Mouse (Mus musculus): ENCODE measurements at regions not wholly inside any gene's neighbourhood (a gene's known extent, or its start where the extent isn't known, plus 50 kb on each side); places are given as distances from the start of the nearest gene placed in this dataset.

DNA sequence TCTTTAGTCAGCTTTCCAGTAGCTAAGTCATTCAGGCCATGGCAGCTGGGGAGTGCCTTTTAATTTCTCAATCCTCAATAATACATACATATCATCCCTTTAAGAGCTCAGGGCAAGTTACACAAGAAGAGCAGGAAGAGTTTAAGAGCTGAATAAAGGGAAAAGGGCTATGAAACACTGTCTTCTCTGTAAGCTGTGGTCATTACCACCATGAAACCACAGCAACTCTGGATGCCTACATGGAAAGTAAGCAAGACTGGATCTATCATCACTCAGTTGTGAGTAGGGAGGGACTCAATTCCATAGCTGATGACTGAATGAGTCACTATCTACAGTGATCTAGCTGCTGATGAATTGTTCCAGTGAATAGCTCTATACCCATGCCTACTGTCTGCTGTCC is 349.9 kb downstream of the Nr2f2 start:
- no peak for DNase-seq (ENCODE audit: low spot score in 2 of 2)

DNA sequence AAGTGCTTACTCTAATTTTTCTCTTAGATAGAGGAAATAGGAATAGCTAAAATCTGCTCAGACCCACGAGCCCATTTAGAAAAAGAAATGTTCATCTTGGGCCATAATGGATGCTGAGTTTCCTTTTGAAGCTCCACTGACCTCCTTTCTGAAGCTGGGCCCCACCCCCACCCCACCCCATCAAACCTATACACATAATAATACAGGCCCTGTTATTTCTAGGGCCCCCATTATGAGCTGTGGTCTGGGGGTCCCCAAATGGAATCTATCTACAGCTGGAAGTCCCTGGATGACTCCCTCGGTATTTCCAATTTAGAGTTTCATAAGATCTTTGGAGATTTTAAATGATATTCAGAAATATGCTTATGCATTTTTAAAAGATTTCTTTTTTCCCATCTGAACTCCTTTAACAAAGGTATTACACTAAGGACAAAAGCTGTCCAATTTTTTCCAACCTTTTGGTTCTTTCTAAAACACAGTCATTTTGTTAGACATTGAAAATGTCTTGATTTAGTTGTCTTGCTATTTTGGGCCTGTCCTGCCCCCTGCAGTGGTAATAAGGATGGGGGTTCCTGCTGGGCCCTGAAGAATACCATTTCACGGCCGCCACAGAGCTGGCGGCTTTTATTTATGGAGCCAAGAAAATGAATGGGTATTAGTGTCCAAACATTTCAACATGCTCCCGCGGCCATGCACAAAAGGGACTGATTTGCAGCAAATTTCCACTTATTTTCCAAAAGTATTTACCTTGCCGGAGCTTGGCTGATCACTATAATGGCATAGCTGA is 363.1 kb downstream of the Nr2f2 start:
- no peak for DNase-seq (ENCODE audit: low spot score in 2 of 2)

DNA sequence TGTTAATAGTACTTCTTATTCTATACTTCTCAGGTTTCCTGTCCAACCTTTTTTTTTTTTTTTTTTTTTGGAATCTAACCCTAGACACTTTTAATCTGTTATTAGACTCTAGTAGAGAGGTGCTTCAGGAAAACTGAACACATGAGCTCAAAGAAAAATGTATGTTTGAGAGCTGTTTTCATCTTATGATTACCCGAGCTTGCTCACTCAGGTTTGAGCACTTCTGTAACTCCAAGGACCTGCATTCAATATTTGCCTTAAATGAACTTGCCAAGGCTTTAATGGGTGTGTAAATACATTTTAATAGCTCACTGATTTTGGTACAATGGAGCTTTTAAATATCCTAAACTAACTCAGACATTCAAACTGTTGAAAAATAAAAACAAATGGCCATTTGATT is 367.8 kb downstream of the Nr2f2 start:
- DNase-seq (ENCODE audit: low spot score in 2 of 2), result no peak

DNA sequence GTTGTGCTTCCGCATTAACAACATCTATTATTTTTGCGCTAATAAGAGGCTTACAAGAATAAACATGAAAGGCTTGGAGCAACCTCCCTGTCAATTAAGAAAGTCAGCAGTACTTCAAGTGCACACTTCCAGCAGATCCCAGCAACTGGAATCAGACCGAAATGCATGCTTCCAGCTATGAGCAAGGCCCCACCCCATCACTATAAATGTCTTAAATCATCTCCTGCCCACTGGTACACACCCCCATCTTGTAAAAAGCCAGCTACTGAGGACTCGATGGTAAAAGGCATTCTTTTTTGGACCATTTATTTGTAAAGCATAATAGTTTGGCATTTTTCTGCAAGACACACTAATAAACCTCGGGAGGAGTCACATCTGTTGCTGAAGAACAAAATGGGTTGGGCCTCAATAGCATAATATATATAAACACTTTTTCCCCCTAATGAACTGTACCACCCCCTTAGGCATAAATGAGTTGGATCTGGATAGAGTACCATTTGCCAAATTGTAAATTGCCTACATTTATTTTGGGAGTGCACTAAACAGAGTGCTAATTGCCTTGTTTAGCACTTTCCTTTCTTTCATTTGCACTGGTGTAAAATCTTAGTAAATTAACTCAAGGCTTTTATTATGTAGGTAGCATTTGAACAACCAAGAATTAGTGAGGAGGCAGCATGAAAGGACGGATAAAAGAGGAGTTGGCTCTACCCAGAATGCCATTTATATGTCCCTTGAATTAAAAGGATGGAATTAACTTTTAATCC is 371.8 kb downstream of the Nr2f2 start:
- no peak for DNase-seq (ENCODE audit: low spot score in 2 of 2)

DNA sequence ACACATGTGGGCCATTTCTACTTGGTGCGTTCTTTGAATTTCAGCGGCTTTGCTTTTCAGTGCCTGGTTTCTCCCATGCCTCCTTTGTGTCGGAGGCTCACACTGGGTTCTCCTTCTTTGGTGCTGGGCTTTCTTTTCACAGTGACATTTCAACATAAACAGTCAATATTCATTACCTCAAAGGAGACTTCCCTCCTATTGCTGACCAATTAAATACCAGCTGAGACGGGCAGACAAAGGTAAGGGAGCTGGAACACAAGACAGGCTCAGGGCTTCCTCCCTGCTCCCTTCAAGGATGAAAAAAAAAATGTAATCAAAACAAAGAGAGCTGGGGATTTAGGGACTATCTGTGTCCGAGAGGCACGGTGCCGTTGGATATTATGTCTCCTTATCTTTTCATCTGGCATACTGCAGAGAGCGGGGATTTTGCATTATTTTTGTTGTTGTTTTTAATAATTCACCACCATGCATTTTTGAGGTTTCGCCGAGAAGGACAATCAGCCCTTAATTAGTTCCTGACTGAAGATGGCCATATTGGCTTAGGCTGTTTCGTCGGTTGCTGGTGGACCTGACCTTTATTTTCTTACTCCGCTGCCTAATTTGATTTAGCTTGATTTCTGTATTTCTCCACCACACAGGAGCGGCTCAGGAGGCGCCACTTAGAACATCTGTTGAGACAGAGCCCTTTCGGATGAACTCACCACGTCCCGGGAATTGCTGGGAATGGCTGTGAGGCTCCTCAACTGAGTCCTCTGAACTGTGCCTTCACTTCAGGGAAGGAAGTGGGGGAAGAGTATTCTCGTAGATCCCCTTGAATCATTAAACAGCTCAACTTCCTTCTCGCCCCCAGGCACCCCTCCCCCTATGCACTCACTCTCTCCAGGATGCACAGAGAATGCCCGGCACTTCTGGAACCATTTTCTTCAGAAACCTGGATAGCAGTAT is 373.9 kb downstream of the Nr2f2 start:
- DNase-seq (ENCODE audit: low spot score in 2 of 2), result no peak

DNA sequence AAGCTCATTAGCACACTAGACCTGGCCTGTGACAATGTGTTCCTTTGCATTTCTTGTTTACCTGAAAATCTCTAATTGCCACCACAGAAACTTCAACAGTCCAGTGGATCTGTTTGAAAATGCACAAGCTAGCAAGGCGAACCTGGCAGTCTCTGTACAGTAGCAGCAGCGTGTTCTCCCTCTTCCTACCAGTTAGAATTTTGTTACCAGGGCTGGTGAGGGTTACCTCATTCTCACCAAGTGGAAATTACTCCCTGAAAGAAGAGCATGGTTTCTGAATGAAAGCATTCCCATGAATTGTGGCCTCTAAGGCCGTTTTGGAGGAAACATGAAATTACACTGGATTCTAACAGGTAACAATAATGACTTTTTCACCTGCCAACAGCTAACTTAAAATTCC is 374.6 kb downstream of the Nr2f2 start:
- no peak for DNase-seq (ENCODE audit: low spot score in 2 of 2)

DNA sequence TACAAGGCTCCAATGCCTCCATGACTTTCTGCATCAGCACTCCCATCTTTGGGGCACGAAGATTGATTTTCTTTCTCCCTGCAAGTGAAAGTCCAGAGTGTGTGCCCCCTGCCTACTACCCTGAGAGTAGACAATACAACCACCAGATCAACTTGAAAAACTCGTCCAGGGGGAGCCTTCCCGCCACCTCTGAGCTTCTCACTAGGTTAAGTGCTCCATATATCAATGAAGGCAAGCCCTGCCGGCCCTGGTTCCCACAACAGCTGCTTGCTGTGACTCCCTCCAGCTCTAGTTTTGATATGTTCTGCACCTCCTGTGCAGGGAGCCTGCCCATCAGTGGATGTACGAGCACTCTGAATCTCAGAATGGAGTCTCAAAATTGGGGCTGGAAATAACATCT is 377.8 kb downstream of the Nr2f2 start:
- no peak for DNase-seq (ENCODE audit: low spot score in 2 of 2)

DNA sequence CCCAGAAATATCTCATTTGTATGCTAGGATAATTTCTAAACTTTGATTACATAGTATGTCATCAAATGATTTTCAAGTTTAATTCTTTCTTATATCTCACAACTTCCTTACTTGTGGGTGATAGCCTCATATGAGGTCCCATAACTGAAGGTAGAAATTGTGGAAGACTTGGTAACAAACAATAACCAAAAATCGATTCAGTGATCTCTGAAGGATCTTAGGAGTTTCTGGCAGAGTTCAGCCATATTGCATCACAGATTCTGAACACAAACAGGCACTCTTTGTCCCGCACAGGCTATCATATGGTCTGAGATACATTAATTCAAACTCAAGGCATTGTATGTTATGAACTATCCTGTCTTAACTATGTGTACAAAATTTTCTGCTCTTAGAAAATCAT is 385.2 kb downstream of the Nr2f2 start:
- DNase-seq (ENCODE audit: low spot score in 2 of 2), result no peak

DNA sequence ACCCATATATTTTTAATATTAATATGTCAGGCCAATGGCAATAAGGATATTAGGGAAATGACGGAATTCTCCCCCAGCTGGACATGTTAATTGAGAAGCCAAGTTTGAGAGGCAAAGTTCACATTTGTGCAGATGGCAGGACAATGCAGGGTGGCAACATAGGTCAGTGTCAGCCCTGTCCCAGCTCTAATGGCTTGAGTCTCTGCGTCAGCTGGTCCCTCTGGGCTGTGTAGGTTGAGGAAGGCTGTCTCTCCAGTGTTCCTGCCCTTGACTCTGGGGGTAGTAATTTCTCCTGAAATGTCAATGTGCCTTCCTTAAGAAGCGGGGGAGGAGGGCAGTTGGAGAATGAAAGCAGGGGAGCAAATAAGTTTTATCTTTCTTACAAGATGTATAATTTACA is 390.2 kb downstream of the Nr2f2 start:
- no peak for DNase-seq (ENCODE audit: low spot score in 2 of 2)

DNA sequence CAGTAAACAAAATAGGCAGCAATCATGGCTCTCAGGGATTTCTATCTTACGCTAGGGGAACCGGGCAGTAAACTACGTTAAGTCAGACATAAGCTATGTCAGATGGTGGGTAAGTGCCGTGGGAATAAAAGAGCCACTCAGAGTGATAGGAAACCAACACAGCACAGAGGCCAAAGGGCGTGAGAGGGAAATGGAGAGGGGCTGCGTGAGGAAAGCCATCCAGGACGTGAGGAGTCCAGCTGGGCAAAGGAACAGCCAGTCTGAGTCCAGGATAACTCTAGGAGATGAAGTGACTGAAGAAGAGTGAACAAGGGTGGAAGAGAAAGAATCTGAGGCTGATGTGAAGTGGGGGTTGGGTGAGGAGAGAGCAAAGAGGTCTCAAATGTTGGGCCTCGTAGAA is 402.5 kb downstream of the Nr2f2 start:
- DNase-seq (ENCODE audit: low spot score in 2 of 2), result no peak

DNA sequence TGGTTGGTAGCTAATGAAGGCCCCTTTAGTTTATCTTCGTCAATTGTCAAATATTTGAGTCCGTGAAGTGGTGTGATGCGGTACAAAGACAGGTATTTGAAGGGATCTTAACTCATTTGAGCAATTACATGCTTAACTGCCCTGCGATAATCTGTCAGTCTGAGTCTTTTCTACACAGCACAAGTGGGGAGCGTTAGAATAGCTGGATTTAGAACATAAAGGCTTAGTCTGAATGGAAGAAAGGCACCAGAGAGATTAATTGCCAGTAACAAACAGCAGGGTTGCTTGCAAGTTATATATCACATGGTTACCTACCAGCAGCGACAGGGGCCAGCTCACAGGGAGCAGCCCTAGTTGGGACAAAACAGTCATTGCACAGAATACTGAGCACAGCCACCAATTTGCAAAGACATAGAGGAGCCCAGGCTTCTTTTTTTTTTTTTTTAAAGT is 416.3 kb downstream of the Nr2f2 start:
- no peak for DNase-seq (ENCODE audit: low spot score in 2 of 2)

DNA sequence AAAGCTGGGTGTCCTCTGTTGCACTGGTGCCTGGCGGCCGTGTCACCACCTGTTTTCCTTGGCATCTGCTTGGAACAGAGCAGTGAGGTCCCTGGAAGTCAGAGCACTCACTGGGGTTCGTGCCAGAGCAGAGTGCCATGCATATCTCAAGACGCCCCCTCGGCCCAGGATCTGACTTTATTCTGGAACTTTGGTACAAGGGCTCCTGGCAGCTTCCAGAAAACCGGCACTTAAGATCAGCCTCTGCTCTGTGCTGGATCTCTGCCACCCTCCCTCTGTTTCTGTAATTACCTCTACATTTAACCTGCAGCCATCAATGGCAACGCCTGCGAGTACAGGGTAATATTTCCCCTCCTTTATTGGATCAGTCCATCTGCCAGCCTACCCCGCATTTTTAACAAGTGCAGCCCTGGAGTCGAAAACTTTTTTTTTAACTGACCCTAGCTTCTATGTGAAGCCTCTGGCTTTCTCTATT is 416.9 kb downstream of the Nr2f2 start:
- DNase-seq (ENCODE audit: low spot score in 2 of 2), result no peak

DNA sequence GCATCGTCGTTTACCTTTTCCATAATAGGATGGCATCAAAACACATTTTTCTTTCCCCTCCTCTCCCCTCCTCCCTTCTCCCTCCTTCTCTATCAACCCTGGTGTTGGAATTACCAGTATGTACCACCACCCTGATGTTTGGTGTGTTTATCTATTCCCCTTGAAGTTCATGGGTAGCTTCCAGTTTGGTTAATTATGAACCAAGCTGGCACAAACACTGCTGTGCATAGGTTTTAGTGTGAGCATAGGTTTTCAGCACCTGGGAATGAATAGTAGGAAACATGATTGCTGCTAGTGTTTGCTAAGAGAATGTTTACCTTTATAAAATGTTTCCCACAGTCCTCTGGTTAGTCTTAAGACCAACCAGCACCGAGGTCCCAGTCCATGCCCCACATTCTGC is 420.1 kb downstream of the Nr2f2 start:
- no peak for DNase-seq (ENCODE audit: low spot score in 2 of 2)

DNA sequence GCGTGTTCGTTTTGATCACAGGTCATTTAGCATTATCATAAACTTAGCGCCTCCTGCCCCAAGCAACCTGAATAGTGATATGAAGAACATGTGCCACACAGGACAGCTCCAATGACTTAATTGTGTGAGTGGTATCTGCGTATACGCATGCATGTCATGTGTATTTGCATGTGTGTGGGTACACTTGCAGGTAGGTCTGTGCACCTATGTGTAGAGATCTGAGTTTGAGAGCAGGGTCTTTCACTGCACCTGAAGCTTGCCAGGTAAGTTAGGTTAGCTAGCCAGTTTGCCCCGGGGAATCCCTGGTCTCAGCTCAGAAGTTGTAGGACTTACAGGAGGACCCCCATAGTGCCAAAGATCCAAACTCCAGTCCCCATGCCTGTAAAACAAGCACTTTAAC is 424.7 kb downstream of the Nr2f2 start:
- DNase-seq (ENCODE audit: low spot score in 2 of 2), result no peak

DNA sequence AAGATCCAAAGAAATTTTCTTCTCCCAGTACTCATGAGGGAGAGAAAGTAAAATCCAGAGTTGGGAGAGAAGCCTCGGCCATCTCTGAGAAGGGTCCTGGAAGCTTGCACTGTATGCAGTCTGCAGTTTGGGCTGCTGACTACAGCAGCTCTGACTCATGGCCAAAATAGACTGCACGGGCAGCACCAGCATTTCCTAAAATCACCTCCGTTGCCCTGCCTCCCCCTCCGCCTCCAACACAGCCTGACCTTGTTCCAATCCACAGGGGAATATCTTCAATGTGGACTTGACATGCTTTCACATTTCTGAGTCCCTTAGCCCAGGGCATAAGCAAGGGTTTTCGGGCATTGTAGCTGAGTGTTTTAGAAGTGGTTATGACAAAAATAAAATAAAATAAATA is 441.3 kb downstream of the Nr2f2 start:
- DNase-seq (ENCODE audit: low spot score in 2 of 2), result no peak

DNA sequence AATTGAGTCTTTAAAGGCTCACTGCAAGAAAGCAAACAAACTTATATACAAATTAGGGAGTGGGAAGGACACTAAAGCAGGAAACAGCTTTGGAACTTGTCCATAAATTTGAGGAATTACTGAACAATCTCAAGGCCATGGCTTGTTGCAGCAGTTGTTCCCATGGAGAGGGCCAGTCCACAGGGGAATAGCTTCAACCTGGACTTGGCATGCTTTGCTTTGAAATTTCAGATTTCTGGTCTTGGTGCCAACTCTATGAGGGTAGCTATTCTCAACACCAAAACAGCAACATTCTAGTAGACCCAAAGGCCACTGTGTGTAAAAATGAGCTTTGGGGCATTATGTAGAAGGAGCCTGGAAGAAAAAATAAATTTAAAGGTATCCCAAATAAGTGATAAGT is 442.0 kb downstream of the Nr2f2 start:
- no peak for DNase-seq (ENCODE audit: low spot score in 2 of 2)

DNA sequence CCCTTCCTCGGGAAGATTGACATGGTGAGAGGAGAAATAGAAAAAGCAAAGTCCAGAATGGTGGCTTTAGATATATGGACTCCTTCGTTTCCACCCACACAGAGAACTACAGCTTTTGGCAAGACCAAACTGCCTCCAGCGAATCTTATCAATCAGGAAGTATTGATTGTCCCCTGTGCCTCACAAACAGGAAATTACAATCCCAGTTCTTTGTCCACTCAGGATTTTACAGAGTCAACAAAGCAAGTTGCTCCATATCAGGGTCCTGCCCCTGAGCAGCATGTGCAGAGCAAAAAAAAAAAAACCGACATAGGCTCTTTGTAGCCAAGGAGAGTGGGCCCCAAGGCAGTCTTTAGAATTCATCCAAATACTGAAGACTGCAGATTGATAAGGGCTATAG is 454.8 kb downstream of the Nr2f2 start:
- DNase-seq (ENCODE audit: low spot score in 2 of 2), result no peak

DNA sequence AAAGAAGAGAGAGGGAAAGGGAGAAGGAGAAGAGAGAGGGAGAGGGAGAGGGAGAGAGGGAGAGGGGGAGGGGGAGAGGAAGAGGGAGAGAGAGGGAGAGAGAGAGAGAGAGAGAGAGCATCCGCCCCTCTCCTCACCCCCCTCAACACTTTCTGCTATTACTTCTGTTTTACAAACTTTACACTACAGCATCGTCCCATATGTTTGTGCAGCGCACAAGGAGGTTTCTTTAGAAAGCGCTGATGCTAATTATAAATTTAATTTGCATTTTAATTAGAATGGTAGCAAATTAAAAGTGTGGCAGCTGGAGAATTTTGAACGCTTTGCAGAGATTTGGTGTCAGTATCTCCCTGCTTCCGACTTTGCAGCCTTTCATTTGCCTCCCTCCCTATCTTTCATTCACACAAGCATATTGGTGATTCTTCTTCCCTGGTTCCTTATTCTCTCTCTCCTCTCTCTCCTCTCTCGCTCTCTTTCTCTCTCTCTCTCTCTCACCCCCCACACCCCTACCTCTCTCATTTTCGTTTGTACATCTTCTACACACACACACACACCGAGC is 476.0 kb downstream of the Nr2f2 start:
- DNase-seq (ENCODE audit: low spot score in 2 of 2), result no peak

DNA sequence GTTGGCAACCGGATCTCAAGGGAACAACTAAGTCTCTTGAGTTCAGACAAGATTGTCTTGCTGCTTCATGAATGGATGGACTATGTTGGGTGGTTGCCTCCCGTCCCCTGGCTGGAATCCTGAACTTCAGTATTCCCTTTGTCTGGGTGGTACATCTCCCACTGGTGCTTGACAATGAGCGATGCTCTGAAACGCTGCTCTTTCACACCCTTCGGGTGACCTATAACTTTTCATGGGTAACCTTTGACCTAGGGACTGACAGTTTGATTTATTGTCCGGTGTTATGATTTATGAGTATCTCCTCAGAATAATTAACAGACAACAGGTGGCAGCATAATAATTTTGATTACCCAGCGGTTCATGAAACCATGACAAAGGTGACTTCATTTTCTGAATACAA is 478.3 kb downstream of the Nr2f2 start:
- DNase-seq (ENCODE audit: low spot score in 2 of 2), result no peak

DNA sequence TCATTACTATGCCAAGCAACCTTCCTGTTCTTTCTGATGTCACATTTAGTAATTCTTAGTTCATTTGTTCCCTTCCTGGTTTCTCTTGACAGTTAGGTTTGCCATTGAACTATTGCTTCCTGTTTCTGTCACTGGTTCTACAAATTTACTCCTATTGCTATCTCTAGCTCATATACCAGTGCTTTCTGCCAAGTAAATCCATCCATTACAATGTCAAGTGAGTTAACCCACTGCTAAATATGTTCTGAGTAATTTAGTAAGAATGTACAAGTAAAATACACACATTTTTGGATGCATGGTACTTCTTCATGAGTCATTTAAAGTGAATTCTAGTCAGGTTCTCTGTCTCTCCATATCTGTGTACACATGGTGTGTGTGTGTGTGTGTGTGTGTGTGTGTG is 489.5 kb downstream of the Nr2f2 start:
- DNase-seq (ENCODE audit: low spot score in 2 of 2), result no peak

DNA sequence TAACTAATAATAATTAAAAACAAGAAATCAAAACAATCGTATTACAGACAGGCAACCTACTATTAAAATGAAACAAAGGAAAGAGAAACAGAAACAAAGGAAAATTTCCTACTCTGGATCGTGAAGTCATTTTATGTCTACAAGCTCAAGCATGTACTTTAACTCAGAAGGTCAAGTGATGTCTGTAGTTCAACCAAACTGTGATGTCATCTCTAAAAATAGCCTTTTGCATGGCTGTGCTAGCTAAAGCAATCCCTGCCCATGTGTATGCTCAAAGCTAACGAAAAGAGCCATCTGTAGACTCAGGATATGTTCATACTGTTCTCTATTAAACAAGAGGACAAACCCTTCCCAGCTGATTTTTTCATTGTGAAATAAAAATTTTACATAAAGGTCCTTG is 500.7 kb downstream of the Nr2f2 start:
- DNase-seq (ENCODE audit: low spot score in 2 of 2), result no peak
